Mouse (Mus musculus): ENCODE measurements at regions not wholly inside any gene's neighbourhood (a gene's known extent, or its start where the extent isn't known, plus 50 kb on each side); places are given as distances from the start of the nearest gene placed in this dataset.
A peak's percentile ranks its signal among the peaks of the same experiment; 100 is the strongest.

GRCm38 (mm10) chr14:48330965-48331622 lies 114.8 kb upstream of the Tmem260 start:
- Histone ChIP-seq H3K9ac (ENCODE audit: low read depth, low read length) (peak overlapping the region; percentile 31), H3K4me1 (ENCODE audit: control insufficient read depth, insufficient read depth, low read length) (peaks cover 18% of the 10 kb centered on the region), H3K27me3 (ENCODE audit: control insufficient read depth, insufficient read depth, low read length) (no peaks in the 10 kb centered on the region), H3K4me2 (replicated peaks; ENCODE audit: low read depth, low read length) (no peak overlapping the region; the same call in 1 of the 2 replicates), H3K36me3 (ENCODE audit: control insufficient read depth, insufficient read depth, low read length) (no peaks in the 10 kb centered on the region), H3K9me3 (ENCODE audit: control insufficient read depth, low read length) (no peaks in the 10 kb centered on the region), H3K4me3 (ENCODE audit: low read length) (no peak overlapping the region), H3K27ac (ENCODE audit: low read depth, low read length) (no peak overlapping the region; the same call in 1 of the 2 replicates)
- peak; percentile 81 for ATAC-seq (ENCODE audit: low FRiP score, low TSS enrichment)
- 3% methylated on average over 4 of the region's 4 CpGs for WGBS

- Histone ChIP-seq H3K4me1 (ENCODE audit: control insufficient read depth, insufficient read depth, low read length) (peaks cover 18% of the 10 kb centered on the region), H3K9ac (ENCODE audit: low read depth, low read length) (no peak overlapping the region), H3K4me3 (ENCODE audit: low read length) (no peak overlapping the region), H3K9me3 (ENCODE audit: control insufficient read depth, low read length) (no peaks in the 10 kb centered on the region), H3K27ac (ENCODE audit: low read depth, low read length) (peak overlapping the region; percentile 71; the same call in 1 of the 2 replicates), H3K4me2 (replicated peaks; ENCODE audit: low read depth, low read length) (no peak overlapping the region), H3K27me3 (ENCODE audit: control insufficient read depth, insufficient read depth, low read length) (no peaks in the 10 kb centered on the region), H3K36me3 (ENCODE audit: control insufficient read depth, insufficient read depth, low read length) (no peaks in the 10 kb centered on the region)
- 41% methylated on average over 2 of the region's 2 CpGs for WGBS
- ATAC-seq (ENCODE audit: low FRiP score, low TSS enrichment): no peak
These were observed 114.3 kb upstream of the Tmem260 start for GRCm38 (mm10) chr14:48331623-48332000.

DNA sequence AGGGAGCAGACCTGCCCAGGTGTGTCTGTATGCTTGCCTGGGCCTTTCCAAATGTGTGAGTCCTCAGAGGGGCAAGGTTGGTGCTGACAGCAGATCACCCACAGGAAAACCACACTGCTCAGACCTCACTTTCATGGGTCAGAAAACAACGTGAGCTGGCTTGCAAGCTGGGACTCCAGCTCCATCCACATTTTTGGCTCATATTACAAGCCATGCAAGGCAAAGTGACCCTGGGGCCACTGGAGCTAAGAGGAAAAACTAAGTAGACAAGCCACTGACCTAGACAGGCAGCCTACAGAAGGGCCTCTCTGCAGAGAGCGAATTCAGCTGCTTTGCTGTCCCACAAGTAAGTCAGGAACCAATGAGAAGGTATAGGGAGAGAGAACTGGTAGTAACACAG lies 113.7 kb upstream of the Tmem260 start:
- 4% methylated on average over 2 of the region's 2 CpGs for whole genome bisulfite sequencing
- Histone ChIP-seq H3K9ac (ENCODE audit: low read depth, low read length) (no peak overlapping the region), H3K4me3 (ENCODE audit: low read length) (no peak overlapping the region), H3K27me3 (ENCODE audit: control insufficient read depth, insufficient read depth, low read length) (no peaks in the 10 kb centered on the region), H3K4me2 (replicated peaks; ENCODE audit: low read depth, low read length) (no peak overlapping the region), H3K27ac (ENCODE audit: low read depth, low read length) (peak overlapping the region; percentile 71; the same call in 1 of the 2 replicates), H3K4me1 (ENCODE audit: control insufficient read depth, insufficient read depth, low read length) (peaks cover 18% of the 10 kb centered on the region), H3K36me3 (ENCODE audit: control insufficient read depth, insufficient read depth, low read length) (no peaks in the 10 kb centered on the region), H3K9me3 (ENCODE audit: control insufficient read depth, low read length) (no peaks in the 10 kb centered on the region)
- peak; percentile 70; the same call in 1 of the 2 replicates for ATAC-seq (ENCODE audit: low FRiP score, low TSS enrichment)

GRCm38 (mm10) chr14:48332660-48333059 lies 113.3 kb upstream of the Tmem260 start:
- Histone ChIP-seq H3K4me2 (replicated peaks; ENCODE audit: low read depth, low read length) (no peak overlapping the region), H3K36me3 (ENCODE audit: control insufficient read depth, insufficient read depth, low read length) (no peaks in the 10 kb centered on the region), H3K9ac (ENCODE audit: low read depth, low read length) (no peak overlapping the region), H3K27me3 (ENCODE audit: control insufficient read depth, insufficient read depth, low read length) (no peaks in the 10 kb centered on the region), H3K4me1 (ENCODE audit: control insufficient read depth, insufficient read depth, low read length) (peaks cover 18% of the 10 kb centered on the region), H3K4me3 (ENCODE audit: low read length) (no peak overlapping the region), H3K9me3 (ENCODE audit: control insufficient read depth, low read length) (no peaks in the 10 kb centered on the region), H3K27ac (ENCODE audit: low read depth, low read length) (peak overlapping the region; percentile 71; the same call in 1 of the 2 replicates)
- WGBS: 26% methylated on average over 4 of the region's 4 CpGs
- ATAC-seq (ENCODE audit: low FRiP score, low TSS enrichment): 0 out of 2 replicates have a peak, but pooled peaks have one; percentile 24

DNA sequence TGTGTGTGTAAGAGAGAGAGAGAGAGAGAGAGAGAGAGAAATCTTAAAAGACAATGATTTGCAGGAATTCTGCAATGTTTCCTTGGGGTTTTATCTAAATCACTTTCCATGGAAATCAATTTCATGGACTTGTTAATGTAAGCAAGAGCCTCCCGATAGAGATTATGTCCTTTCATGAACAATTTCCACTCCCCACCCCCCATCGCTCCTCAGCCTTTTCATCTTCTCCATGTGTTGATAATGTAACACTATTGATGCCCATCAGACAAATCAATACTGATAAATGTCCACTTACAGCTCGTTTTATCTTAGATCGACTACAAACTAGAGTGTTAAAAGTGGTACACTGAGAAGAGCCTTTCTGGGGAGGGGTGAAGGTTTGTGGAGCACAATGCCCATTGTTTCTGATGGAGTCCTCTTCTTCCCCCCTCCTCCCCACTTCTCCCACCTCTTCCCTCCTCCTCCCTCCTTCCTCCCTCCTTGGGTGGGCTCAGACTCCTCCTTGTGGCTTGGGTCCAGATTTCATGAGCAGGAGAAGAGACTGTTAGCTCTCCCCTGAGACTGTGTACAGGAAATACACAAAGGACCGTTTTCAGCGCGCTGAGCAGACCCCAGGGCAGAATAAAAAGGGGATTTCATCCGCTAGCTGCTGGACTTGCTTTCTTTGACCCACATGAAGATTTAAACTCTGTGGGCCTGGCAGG lies 111.7 kb upstream of the Tmem260 start:
- Histone ChIP-seq H3K4me1 (ENCODE audit: control insufficient read depth, insufficient read depth, low read length) (peaks cover 18% of the 10 kb centered on the region), H3K4me3 (ENCODE audit: low read length) (no peak overlapping the region), H3K9ac (ENCODE audit: low read depth, low read length) (no peak overlapping the region), H3K27ac (ENCODE audit: low read depth, low read length) (no peak overlapping the region), H3K27me3 (ENCODE audit: control insufficient read depth, insufficient read depth, low read length) (no peaks in the 10 kb centered on the region), H3K36me3 (ENCODE audit: control insufficient read depth, insufficient read depth, low read length) (no peaks in the 10 kb centered on the region), H3K9me3 (ENCODE audit: control insufficient read depth, low read length) (no peaks in the 10 kb centered on the region), H3K4me2 (replicated peaks; ENCODE audit: low read depth, low read length) (no peak overlapping the region)
- ATAC-seq (ENCODE audit: low FRiP score, low TSS enrichment): no peak
- 49% methylated on average over 8 of the region's 8 CpGs for WGBS

DNA sequence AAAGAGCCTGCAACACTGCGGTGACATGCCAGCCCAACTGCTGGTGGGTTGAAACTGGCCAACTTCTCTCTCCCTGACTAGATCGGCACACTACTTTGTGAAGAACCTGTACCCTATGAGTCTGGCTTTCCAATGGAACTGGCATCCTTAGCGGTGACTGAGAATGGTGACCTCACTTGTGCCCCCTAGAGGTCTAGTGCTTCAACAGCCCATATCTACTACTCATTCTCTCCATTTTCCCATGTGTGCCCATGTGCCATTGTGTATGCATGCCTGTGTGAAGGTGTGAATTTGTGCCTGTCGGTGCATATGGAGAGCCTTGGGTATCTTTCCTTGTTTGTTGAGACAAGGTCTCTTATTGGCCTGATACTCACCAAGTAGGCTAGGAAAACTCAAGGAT lies 106.5 kb upstream of the Tmem260 start:
- WGBS: 78% methylated on average over 4 of the region's 4 CpGs

DNA sequence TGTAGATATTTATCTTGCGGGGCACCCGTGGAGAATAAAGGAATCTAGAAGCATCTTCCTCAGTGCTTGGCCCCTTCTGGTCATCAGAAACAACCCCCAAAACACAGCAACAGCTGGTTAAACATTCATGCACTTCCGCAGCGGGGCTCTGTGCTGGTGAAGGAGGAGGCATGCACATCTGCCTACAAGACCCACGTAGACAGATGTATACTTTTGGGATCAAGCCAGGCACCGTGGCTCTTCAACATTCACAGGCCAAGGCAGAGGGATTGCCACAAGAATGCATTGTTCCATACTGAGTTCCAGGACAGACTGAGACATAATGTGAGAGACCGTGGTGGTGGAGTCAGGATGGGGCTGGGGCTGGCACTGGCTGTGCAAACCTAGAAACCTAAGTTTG lies 103.0 kb upstream of the Tmem260 start:
- ATAC-seq (ENCODE audit: low FRiP score, low TSS enrichment): no peak
- 69% methylated on average over 7 of the region's 7 CpGs for WGBS
- H3K4me3 ChIP-seq (ENCODE audit: low read length): no peak overlapping the region
- no peaks in the 10 kb centered on the region for H3K36me3 ChIP-seq (ENCODE audit: control insufficient read depth, insufficient read depth, low read length)
- H3K27ac ChIP-seq (ENCODE audit: low read depth, low read length): no peak overlapping the region
- no peaks in the 10 kb centered on the region for H3K27me3 ChIP-seq (ENCODE audit: control insufficient read depth, insufficient read depth, low read length)
- H3K9me3 ChIP-seq (ENCODE audit: control insufficient read depth, low read length): no peaks in the 10 kb centered on the region
- H3K4me1 ChIP-seq (ENCODE audit: control insufficient read depth, insufficient read depth, low read length): no peaks in the 10 kb centered on the region
- H3K9ac ChIP-seq (ENCODE audit: low read depth, low read length): no peak overlapping the region
- no peak overlapping the region for H3K4me2 ChIP-seq (replicated peaks; ENCODE audit: low read depth, low read length)

More for the DNA sequence above, 106.5 kb upstream of the Tmem260 start:
- H3K4me1 ChIP-seq (ENCODE audit: control insufficient read depth, insufficient read depth, low read length): no peaks in the 10 kb centered on the region
- no peak overlapping the region for H3K4me3 ChIP-seq (ENCODE audit: low read length)
- no peaks in the 10 kb centered on the region for H3K9me3 ChIP-seq (ENCODE audit: control insufficient read depth, low read length)
- H3K4me2 ChIP-seq (replicated peaks; ENCODE audit: low read depth, low read length): no peak overlapping the region
- H3K27me3 ChIP-seq (ENCODE audit: control insufficient read depth, insufficient read depth, low read length): no peaks in the 10 kb centered on the region
- no peaks in the 10 kb centered on the region for H3K36me3 ChIP-seq (ENCODE audit: control insufficient read depth, insufficient read depth, low read length)
- ATAC-seq (ENCODE audit: low FRiP score, low TSS enrichment): no peak
- H3K27ac ChIP-seq (ENCODE audit: low read depth, low read length): no peak overlapping the region
- no peak overlapping the region for H3K9ac ChIP-seq (ENCODE audit: low read depth, low read length)

DNA sequence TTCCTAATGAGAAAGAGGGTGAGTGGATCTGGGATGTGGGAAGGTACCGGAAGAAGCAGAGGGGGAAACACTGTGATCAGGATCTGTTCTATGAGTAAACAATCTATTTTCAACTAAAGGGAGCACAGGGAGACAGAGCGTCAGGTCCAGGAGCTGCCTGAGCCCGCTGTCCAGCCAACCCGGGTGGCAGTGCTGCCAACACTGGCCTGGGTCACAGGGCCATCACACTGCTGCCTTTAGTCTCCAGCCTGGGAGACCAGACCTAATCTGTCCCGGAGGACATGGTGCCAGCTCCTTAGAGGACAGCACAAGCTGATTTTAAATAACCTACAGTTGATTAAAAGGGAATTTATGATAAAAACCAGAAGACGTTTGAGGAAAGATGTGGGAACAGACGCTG lies 100.0 kb upstream of the Tmem260 start:
- no peak for ATAC-seq (ENCODE audit: low FRiP score, low TSS enrichment)
- WGBS: 83% methylated on average over 7 of the region's 7 CpGs

DNA sequence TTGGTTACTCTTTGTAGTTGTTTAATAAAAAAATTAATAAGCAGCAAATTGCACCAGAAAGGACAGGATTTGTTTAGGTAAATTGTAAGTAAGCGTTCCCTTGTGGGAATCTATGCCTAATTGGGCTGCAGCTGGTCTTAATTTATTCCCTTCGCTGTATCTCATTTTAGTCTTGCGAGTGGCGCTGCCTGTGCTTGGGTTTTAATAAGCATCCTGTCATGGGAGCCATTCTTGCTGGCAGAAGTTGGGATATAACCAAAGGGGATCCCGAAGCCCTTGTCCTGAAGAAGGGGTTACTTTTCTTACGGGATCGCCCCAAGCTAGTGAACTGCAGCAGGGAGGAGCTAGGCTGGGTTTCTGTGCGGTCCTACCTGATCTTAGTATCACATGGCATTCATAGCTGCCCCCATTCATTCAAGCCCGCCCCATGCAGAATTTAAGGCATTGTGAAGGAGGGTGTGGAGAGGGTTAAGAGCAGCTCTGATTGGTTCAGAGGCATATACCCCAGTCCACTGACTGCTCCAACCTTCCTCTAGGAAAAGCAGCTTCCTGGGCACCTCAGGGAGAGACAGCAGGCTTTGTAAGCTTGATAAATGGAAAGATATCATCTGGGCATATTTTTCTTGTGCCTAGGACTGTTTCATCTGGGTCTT lies 96.4 kb upstream of the Tmem260 start:
- no peak overlapping the region for H3K4me3 ChIP-seq (ENCODE audit: low read length)
- no peaks in the 10 kb centered on the region for H3K4me1 ChIP-seq (ENCODE audit: control insufficient read depth, insufficient read depth, low read length)
- ATAC-seq (ENCODE audit: low FRiP score, low TSS enrichment): no peak; the same call in 1 of the 2 replicates
- H3K36me3 ChIP-seq (ENCODE audit: control insufficient read depth, insufficient read depth, low read length): no peaks in the 10 kb centered on the region
- 84% methylated on average over 9 of the region's 9 CpGs for WGBS
- H3K4me2 ChIP-seq (replicated peaks; ENCODE audit: low read depth, low read length): no peak overlapping the region
- H3K27ac ChIP-seq (ENCODE audit: low read depth, low read length): no peak overlapping the region
- H3K27me3 ChIP-seq (ENCODE audit: control insufficient read depth, insufficient read depth, low read length): no peaks in the 10 kb centered on the region
- no peak overlapping the region for H3K9ac ChIP-seq (ENCODE audit: low read depth, low read length)
- H3K9me3 ChIP-seq (ENCODE audit: control insufficient read depth, low read length): no peaks in the 10 kb centered on the region

More for the DNA sequence above, 100.0 kb upstream of the Tmem260 start:
- Histone ChIP-seq H3K27ac (ENCODE audit: low read depth, low read length) (no peak overlapping the region), H3K36me3 (ENCODE audit: control insufficient read depth, insufficient read depth, low read length) (no peaks in the 10 kb centered on the region), H3K27me3 (ENCODE audit: control insufficient read depth, insufficient read depth, low read length) (no peaks in the 10 kb centered on the region), H3K9ac (ENCODE audit: low read depth, low read length) (no peak overlapping the region), H3K9me3 (ENCODE audit: control insufficient read depth, low read length) (no peaks in the 10 kb centered on the region), H3K4me1 (ENCODE audit: control insufficient read depth, insufficient read depth, low read length) (no peaks in the 10 kb centered on the region), H3K4me2 (replicated peaks; ENCODE audit: low read depth, low read length) (no peak overlapping the region), H3K4me3 (ENCODE audit: low read length) (no peak overlapping the region)

Data from kidney, embryonic 14.5 days (tissue).